Mouse (Mus musculus) yolk sac, embryonic 10.5 days (tissue): ENCODE results near the gene Znrf3.

Experiments used
- DNase-seq: peaks from one replicate; pipeline ENCODE4 v3.0.0-alpha.2; 2017; ENCODE audit warnings: low spot score

The Znrf3 gene

DNA sequence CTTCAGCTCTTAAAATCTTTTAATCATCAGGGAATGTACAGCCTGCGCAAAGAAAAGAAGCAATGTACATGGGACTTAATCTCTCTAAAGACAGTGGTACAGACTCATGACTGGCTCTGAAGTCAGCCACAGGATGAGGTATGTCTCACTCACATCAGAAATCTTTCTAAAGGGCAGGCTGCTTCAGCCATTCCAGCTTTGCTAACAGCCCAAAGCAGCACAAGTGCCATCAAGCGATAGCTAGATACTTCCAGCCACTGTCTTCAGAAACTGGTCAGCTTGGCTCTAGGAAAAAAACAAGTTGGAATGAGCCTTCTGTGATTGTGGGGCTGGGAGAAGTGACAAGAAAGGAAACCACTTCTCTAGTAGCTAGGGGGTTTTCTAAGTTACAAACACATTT is 7.0 kb downstream of the Znrf3 start:
- DNase-seq = no peak

DNA sequence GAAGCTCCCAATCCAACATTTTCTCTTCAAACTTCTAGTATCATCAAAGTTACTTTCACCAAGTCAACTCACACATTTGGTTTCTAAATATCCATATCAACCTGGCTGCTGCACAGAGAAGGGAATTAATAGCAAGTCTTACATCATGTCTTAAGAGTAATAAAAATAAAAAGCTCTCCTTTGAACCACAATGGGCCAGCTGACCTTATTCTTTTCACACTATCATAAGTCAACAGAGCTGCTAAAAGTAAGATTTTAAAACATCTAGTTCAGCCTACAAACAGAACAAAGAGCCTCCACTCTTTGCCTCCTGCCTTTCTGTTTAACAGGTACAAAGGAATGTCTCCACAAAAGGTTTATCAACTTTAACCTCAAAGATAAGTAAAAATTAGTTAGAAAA is 7.7 kb downstream of the Znrf3 start:
- no peak for DNase-seq

GRCm38 (mm10) chr11:5435493-5435892 is 9.2 kb downstream of the Znrf3 start:
- DNase-seq = no peak

- DNase-seq = no peak
Observed at GRCm38 (mm10) chr11:5432330-5432729, 12.3 kb downstream of the Znrf3 start.

- DNase-seq = no peak
Observed at GRCm38 (mm10) chr11:5430863-5431262, 13.8 kb downstream of the Znrf3 start.

DNA sequence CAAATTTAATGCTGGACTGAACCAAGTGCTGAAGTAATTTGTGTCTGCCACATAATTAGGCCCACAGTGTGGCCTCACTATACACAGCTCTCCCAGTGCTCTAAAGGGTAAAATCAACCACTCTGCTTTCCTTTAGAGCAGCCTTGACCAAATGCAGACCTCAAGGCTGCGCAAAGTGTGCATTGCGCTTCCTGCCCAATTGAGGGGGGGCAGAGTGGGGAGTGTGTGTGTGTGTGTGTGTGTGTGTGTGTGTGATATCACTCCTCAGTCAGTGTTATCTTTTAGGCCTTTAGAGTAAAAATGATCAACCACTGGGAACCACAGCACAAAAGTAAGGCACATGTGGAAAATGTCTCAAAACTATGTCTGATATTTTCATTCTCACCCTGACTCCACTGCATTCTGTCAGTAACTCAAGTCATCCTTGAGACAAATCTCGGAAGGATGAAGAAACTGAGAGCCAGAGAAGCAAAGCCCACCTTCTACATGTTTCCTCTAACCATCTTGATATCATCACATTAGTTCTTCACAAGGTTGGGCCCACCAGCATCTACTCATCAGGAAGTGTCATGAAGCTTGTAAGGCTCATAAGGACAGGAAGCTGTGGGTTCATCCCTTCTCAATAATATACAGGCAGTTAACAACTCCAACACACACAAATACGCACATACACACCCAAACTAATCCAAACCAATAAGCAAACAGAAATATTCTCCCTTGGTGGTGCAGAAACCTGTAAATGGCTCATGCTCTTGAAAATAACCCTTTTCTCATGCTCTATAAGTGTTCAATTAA is 15.1 kb downstream of the Znrf3 start:
- DNase-seq = no peak

GRCm38 (mm10) chr11:5427251-5427650 is 17.4 kb downstream of the Znrf3 start:
- DNase-seq = no peak

- DNase-seq = peak; percentile 57
Observed at GRCm38 (mm10) chr11:5426317-5426716, 18.3 kb downstream of the Znrf3 start.

GRCm38 (mm10) chr11:5425106-5425505 is 19.5 kb downstream of the Znrf3 start:
- DNase-seq = no peak

DNA sequence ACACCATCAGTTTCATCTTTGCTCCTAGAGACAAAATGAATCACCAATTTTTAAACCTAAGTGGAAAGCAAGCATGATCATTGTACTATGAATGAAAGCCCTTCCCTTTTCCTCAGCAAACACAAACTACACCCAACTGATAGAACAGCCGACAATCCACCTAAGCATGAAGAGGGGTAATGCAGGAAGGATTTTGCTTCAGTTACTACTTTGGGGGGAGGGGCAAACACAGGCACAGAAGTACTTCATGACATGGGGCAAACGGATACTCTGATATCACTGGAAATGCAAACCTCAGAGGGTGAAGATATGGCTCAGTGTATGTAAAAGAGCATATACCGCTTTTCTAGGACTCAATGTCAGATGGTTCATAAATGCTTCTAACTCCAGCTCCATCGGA is 20.5 kb downstream of the Znrf3 start:
- no peak for DNase-seq

DNA sequence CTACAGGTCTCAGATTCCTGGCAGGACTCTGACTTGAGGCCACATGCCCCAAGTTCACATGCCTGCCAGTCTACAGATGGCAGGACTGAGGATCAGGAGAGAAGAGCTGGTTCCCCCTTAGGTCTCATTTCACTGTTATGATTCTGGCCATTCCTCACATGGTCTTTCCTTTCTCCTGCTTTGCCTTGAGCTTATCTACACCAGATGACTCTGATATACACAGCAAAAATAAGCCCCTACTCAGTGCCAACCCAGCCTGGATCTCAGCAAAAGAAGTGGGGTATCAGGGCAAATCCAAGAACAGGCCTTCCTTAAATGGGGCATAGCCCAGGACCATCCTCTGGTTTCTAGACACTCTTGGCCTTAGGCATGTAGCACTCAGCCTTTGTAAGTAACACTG is 21.6 kb downstream of the Znrf3 start:
- no peak for DNase-seq

GRCm38 (mm10) chr11:5422252-5422636 is 22.4 kb downstream of the Znrf3 start:
- no peak for DNase-seq

DNA sequence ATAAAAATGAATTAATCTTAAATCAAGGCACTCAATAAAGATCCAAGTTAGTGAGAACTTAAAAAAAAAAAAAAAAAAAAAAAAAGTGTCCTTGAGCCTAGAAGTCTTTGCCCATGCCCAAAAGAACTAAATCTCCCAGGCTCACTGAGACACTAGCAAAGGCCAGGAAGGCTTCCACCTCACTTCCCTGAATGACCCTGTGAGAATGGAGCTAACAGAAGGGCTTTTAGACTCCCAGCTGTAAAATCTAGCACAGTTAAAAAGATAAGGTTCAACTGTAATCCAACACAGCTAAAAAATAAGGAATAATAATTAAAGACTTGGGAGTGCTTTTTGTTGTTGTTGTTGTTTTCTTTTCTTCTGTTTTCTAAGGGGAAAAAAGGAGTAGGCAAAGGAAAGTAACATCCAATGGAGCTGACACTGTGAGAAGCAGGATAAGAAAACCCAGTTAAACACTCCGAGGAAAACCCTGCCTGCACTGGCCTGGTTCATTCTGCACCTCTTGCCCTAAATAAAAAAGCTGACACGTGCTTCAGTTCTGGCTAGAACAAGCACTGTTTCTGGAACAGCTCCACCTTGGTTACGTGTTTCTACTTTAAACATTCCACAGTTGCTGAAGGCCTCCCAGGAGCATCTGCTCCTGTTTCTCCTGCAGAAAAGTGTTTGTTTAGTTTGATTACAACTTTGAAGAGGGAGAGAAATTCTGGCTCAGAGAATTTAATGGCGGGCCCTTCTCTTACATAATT is 23.0 kb downstream of the Znrf3 start:
- DNase-seq = peak; percentile 41

- DNase-seq = peak; percentile 30
Observed at GRCm38 (mm10) chr11:5415617-5416338, 28.9 kb downstream of the Znrf3 start.

DNA sequence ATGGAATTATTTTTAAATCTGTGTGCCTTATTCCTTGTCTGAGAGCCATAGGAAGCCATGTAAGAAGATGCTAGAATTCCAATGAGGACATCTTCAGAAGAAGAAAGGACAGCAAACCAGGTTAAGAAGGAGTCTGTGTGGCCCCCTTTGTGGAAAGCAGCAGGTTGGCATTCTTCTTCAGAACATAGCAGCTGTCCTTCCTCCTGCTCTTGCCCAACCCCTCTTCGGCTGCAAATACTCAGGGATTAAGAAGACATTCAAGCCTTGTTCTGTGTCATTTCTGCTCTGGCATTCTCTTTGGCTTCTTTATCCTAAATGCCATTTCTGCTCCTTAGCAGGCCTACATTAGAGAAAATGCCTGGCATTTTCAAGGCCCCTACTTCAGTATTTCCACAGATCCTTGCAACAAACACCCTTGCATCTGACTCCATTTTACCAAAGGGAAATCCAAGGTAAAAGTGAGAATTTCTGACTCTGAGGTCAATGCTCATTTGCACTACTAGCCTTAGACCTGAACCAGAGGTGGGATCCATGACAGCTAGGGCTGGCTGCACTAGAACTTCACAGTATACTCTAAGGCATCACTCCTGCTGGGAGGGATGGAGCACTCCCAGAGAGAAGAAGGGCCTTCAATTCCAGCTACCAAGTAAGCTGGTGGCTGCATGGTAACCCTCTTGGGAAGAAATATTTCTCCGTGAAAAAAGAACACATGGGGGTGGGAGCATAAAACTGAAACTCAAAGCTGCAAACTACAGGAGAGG is 29.6 kb downstream of the Znrf3 start:
- no peak for DNase-seq

- DNase-seq = no peak
Observed at GRCm38 (mm10) chr11:5412644-5413190, 31.9 kb downstream of the Znrf3 start.

GRCm38 (mm10) chr11:5411577-5411976 is 33.1 kb downstream of the Znrf3 start:
- DNase-seq = no peak

DNA sequence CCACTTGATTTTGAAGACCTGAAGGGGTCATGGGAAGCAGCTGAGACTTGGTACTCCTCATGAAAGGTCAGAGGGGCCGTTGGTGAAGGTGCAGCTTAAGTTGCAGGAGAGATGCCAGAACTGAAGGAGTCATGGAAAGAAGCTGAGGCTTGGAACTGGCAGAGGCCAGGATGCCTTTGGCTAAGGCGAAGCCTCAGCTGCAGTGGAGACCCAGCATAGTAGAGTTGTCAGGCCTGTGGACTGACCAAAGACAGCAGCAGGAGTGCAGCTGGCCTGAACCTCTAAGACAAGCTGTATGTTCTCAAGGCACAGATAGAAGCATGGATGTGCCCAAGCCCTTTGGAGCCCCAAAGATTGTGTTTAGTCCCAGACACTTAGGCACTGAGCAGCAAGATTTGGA is 40.5 kb downstream of the Znrf3 start:
- no peak for DNase-seq

DNA sequence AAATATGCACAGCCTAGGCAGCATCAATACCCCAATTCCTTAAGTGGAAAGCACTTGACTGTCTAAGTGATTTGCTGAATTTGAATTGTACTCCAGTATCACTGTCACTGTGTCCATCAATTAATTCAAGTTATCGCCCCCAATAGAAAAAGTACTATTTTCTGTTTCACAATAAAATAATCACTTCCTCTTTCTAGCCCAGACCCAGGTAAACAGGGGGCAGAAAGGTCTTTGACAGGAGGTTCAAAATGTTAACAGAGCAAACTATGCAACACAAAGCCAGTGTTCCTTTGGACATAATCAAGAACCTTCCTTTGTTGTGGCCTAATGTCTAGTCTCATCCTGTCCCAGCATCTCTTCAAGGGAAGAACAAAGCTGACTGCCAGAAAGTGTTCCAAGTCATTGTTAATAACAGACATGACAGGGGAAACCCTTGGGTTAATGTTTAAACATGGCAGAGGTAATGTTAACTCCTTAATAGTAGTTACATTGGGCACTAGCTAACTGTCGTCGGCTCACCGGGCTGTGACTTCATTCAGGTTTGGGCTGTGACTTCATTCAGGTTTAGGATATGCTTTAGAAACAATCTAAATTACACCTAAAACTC is 42.4 kb downstream of the Znrf3 start:
- no peak for DNase-seq

DNA sequence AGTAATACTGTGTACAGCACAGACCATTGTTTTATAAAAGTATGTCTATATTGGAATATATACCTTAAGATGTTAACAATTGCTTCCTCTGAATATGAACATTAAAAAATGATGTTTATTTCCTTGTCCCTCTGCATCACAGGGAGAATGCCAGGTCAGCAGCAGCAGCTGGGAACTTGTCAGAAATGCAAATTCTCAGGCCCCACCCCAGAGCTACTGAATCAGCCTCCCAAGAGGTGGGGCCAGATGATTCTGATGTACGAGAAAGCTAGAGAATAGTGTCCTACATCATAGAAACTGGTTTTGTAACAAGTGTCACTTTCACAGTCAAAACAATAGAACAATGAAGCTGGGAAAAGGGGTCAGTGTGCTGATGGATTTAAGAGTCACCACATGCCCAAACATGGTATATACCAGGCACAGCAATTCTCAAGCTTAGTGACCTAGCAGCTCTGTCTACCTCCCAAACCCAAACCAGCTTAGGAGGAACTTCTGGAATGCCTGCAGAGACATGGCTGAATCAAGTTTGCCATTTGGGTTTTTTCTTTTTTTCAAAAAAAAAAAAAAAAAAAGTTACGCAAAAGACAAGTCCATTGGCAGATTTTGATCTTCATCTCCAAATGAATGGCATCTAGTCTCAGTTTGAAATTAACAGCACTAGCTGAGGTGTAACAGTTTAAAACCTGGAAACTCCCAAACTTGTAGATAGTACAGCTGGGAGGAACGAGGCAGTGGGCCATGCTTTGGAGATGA is 46.2 kb downstream of the Znrf3 start:
- DNase-seq = no peak
